Mouse (Mus musculus) bone marrow, adult 2 months (tissue): ENCODE data around the gene Robo2.

Source experiments
- CTCF ChIP-seq: fragments of 200-500 bp; IDR thresholded peaks from 2 replicates; pipeline ENCODE4 v1.5.1; 2011; ENCODE audit warnings: low read length, control low read depth; ENCODE audit not compliant: control insufficient read depth, insufficient read depth
- POLR2A ChIP-seq: fragments of 200-500 bp; IDR thresholded peaks from 2 replicates; pipeline ENCODE4 v1.6.1; 2011; ENCODE audit warnings: low read depth, mild to moderate bottlenecking, control low read depth, low read length, borderline replicate concordance; ENCODE audit not compliant: control insufficient read depth

DNA sequence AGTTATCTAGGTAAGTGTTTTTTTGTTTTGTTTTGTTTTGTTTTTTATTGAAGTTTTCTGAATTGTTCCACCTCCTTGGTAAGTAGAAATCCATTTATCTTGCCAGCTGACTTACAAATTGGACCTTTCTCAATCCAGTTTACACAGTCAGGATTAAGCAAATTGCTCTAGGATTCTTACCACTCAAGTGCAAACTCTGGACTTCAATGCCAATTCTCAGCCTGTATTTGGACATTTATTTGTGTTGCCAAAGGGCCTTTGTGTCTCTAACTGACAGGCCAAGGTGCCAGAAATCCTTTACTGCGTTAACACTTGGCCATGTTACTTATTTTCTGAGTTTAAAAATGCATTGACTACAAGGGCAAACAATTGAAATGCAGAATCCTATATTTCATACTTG lies 38.7 kb downstream of the Robo2 start:
- TF ChIP-seq POLR2A: no peak
- no peak for TF ChIP-seq CTCF
